Mouse (Mus musculus): ENCODE results near the gene Prps1.

- TF ChIP-seq CTCF (IDR thresholded peaks at IDR 0.05; ENCODE audit: low read depth) (no peak), EP300 (optimal IDR thresholded peaks at IDR 0.05) (no peak)
Observed at GRCm38 (mm10) chrX:140500306-140500705, 43.9 kb downstream of the Prps1 start.
